Mouse (Mus musculus): ENCODE results near the gene Nsun5. TPM values are rescaled to one million over a fixed set of nuclear protein-coding genes. Genes with fewer than 3 reads are reported as not detected.

Nsun5 gene
- polyA plus RNA-seq (2016; fragmentation: Nextera tagmentation; extraction: Ambion mirVana), result 34.5 and 36.3 TPM in 2 replicates

DNA sequence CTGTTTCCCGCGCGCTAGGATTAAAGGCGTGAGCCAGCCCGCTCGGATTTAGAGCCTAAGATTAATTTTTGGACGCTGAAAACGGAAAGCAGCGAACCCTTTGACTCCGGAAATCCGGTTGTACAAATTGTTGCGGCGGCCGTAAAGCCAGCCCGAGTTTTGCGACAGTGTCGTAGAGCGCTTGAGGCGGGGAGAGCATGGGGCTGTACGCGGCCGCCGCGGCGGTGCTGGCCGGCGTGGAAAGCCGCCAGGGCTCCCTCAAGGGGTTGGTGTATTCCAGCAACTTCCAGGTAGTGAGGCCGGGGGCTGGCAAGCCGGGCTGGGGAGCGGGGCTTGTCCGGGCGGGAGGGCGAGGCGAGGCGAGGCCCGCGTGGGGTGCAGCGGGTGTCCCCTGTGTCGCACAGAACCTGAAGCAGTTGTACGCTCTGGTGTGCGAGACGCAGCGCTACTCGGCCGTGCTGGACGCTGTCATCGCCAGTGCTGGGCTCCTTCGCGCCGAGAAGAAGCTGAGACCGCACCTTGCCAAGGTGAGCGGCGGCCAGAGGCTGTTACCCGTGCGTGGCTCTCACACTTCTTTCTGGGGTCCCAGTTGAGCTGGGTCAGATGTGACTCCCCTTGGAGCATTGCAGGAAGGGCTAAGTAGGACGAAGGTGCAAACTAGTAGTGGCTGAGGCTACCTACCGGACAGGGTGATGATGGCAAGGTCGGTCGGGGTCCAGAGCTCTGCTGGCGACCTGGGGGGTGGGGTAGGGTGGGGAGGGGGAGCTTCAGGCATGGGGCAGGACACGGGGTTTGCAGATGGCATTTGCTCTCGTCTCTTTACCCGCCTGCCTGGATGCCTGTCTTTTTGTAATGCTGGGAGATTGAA, at the start of gene Nsun5:
Gene Nsun5, plus strand, starts transcription at position 167 of the 868 bp plus-strand sequence.
- H3K4me1 ChIP-seq, result peaks cover 8% of the 10 kb centered on the region
- H3K4me2 ChIP-seq (replicated peaks), result peak within 1 kb of the TSS; percentile 96
- H3K27ac ChIP-seq, result no peak within 1 kb of the TSS
- 0 out of 2 replicates have a peak, but pooled peaks cover 4% of the 10 kb centered on the region for H3K9me3 ChIP-seq
- H3K9ac ChIP-seq, result peak within 1 kb of the TSS; percentile 89
- H3K4me3 ChIP-seq, result peak within 1 kb of the TSS; percentile 91
- peak; percentile 49 for ATAC-seq (ENCODE audit: low FRiP score, low read depth)
- H3K36me3 ChIP-seq, result peaks cover 32% of the 10 kb centered on the region
- 1% methylated on average over 64 of the region's 64 CpGs for WGBS
- H3K27me3 ChIP-seq (replicated peaks), result no peaks in the 10 kb centered on the region

DNA sequence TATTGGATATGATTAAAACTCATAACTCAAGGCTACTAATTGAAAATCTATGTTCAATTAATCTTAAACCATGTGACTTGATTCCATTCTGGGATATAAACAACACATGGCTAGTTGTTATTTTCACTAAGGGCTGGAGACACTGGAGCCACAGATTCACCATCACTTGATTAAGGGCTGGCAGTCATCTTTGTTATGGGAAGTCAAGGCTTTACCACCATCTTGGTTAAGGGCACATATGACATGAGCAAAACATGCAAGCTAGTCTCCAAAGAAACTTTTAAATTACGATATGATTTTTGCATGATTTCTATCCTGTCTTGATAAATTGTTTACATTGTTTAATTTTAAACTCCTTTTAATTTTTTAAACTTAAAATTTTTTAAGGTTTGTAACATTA, 47.6 kb upstream of the Nsun5 start:
- no peak overlapping the region for H3K4me3 ChIP-seq
- no peak for ATAC-seq (ENCODE audit: low FRiP score, low read depth)
- no peak overlapping the region for H3K27ac ChIP-seq
- H3K9ac ChIP-seq, result no peak overlapping the region
- no peaks in the 10 kb centered on the region for H3K4me1 ChIP-seq
- no peaks in the 10 kb centered on the region for H3K9me3 ChIP-seq
- H3K36me3 ChIP-seq, result no peaks in the 10 kb centered on the region
- no peak overlapping the region for H3K4me2 ChIP-seq (replicated peaks)
- no peaks in the 10 kb centered on the region for H3K27me3 ChIP-seq (replicated peaks)
- 93% methylated on average over 1 of the region's 1 CpGs for WGBS

DNA sequence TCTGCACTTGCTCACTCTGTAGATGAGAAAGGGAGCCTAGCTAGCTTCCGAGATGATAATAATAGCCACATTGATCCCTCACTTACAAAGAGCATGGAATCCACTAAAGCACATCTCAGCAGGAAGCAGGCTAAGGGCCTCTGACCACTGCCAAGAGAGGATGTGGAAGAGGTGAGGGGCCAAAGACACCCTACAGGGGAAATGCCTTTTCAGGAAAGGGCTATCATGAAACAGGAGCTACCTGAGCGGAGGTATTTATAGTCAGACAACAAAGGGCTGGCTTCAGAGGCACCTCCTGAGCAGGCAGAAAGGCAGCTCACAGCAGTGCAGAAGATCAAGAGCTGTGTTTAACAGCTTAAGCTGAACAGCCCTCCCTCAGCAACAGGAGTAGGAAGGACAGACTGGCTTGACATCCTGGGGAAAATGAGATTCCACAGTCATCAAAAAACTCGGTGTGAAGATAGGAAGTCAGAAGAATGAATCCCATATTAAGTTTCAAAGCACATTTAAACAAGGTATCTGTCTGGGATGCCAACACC, 43.6 kb upstream of the Nsun5 start:
- Histone ChIP-seq H3K4me3 (no peak overlapping the region), H3K9ac (no peak overlapping the region), H3K4me2 (replicated peaks) (no peak overlapping the region), H3K36me3 (no peaks in the 10 kb centered on the region), H3K27me3 (replicated peaks) (no peaks in the 10 kb centered on the region), H3K9me3 (no peaks in the 10 kb centered on the region), H3K27ac (no peak overlapping the region), H3K4me1 (no peaks in the 10 kb centered on the region)
- no peak for ATAC-seq (ENCODE audit: low FRiP score, low read depth)
- 13% methylated on average over 3 of the region's 3 CpGs for WGBS

DNA sequence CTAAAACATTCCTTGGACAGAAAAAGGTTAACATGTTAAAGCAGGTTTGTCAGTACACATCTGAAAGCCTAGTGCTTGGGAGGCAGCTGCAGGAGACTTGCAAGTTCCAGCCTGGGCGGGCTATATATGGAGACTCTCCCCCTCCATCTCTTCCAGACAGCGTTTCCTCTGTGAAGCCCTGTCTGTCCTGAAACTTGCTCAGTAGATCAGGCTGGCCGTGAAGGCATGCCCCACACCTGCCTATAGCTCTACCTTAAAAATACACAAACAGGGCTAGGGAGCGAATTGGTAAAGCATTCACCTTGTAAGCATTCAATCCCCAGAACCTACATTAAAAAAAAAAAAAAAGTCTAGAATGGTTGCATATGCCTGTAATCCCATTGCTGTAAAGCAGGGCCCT, 40.3 kb upstream of the Nsun5 start:
- H3K27ac ChIP-seq, result no peak overlapping the region
- H3K4me3 ChIP-seq, result no peak overlapping the region
- 85% methylated on average over 4 of the region's 4 CpGs for WGBS
- H3K9ac ChIP-seq, result no peak overlapping the region
- no peaks in the 10 kb centered on the region for H3K4me1 ChIP-seq
- H3K9me3 ChIP-seq, result no peaks in the 10 kb centered on the region
- no peaks in the 10 kb centered on the region for H3K36me3 ChIP-seq
- no peak for ATAC-seq (ENCODE audit: low FRiP score, low read depth)
- H3K4me2 ChIP-seq (replicated peaks), result no peak overlapping the region
- H3K27me3 ChIP-seq (replicated peaks), result no peaks in the 10 kb centered on the region

DNA sequence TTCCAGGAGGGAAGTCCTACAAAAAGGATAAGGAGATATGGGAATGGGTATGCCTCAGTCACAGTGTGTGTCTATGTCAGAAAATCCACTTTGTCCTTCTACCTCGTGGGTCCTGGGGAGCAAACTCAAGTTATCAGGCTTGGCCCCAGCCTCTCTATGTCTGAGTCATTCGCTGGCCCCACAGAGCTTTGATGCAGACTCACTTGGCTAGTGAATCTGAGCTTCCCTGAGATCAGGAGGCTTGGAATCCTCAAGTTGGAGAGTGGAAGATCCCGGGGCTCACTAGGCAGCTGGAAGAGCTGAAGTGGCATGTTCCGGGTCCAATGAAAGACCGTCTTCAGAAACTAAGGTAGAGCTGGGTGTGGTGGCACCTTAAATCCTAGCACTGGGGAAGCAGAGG, 39.6 kb upstream of the Nsun5 start:
- H3K4me3 ChIP-seq, result no peak overlapping the region
- ATAC-seq (ENCODE audit: low FRiP score, low read depth), result no peak

DNA sequence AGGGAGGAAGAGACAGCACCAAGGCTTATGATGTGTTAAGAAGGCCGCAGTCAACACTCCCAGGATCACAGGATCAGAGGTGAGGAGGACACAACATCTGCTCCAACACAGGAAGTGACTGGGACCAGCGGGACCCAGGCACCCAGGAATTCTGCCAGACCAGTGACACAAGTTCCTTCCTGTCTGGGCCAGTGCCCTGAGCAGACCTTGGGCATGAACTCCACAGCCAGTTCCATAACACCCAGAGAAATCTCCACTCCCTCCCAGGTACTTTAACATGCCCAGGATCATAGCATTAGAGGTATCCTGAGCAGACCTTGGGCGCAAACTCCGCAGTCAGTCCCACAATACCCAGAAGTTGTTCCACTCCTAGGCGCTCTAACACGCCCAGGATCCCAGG, 38.6 kb upstream of the Nsun5 start:
- Histone ChIP-seq H3K27ac (no peak overlapping the region), H3K4me1 (no peaks in the 10 kb centered on the region), H3K9ac (no peak overlapping the region), H3K4me2 (replicated peaks) (no peak overlapping the region), H3K4me3 (no peak overlapping the region), H3K9me3 (no peaks in the 10 kb centered on the region), H3K27me3 (replicated peaks) (no peaks in the 10 kb centered on the region), H3K36me3 (no peaks in the 10 kb centered on the region)
- no peak for ATAC-seq (ENCODE audit: low FRiP score, low read depth)
- 87% methylated on average over 6 of the region's 6 CpGs for WGBS

More for the DNA sequence above, 39.6 kb upstream of the Nsun5 start:
- 86% methylated on average over 5 of the region's 5 CpGs for WGBS
- no peaks in the 10 kb centered on the region for H3K27me3 ChIP-seq (replicated peaks)
- H3K27ac ChIP-seq, result no peak overlapping the region
- no peaks in the 10 kb centered on the region for H3K36me3 ChIP-seq
- no peaks in the 10 kb centered on the region for H3K9me3 ChIP-seq
- H3K4me1 ChIP-seq, result no peaks in the 10 kb centered on the region
- H3K9ac ChIP-seq, result no peak overlapping the region
- H3K4me2 ChIP-seq (replicated peaks), result no peak overlapping the region

DNA sequence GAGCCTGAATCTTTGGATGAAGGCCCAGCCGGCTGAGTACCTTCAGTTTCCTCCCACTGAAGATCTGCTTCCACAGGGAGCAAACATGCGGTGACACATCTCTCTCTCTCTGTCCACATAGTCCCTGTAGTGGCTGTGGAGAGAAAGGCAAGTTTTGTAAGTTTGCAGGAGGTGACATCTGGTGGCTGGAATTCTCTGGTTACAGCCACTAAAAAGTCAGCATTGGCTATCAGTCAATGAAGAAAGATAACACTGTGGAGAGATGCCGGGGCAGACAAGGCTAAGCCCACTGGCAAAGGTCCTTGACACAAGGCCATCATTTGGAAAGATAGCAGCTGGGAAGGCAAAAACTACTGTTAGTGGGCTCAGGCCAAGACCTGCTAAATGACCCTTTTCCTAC, 32.2 kb upstream of the Nsun5 start:
- H3K27me3 ChIP-seq (replicated peaks), result no peaks in the 10 kb centered on the region
- no peak overlapping the region for H3K27ac ChIP-seq
- no peaks in the 10 kb centered on the region for H3K9me3 ChIP-seq
- no peak for ATAC-seq (ENCODE audit: low FRiP score, low read depth)
- 70% methylated on average over 3 of the region's 3 CpGs for WGBS
- no peak overlapping the region for H3K4me3 ChIP-seq
- H3K4me2 ChIP-seq (replicated peaks), result no peak overlapping the region
- H3K9ac ChIP-seq, result no peak overlapping the region
- H3K4me1 ChIP-seq, result no peaks in the 10 kb centered on the region
- no peaks in the 10 kb centered on the region for H3K36me3 ChIP-seq

DNA sequence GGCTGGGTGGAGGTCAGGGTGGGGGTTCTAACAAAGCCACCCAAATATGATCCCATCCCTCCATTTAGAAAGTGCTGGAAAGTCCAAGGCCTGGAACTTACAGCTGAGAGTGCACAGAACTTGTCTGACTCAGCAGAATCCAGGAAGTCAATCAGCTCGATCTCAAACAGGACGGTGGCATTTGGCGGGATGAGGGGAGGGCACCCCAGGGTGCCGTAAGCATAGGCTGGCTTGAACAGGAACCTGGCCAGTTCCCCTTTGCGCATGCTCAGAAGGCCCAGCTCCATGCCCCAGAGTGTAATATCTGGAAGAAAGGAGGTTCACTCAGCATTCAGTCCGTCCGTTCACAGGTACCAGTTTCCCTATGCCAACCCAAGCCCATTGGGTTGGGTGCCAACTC, 23.8 kb upstream of the Nsun5 start:
- Histone ChIP-seq H3K4me1 (no peaks in the 10 kb centered on the region), H3K27ac (no peak overlapping the region), H3K4me3 (no peak overlapping the region), H3K36me3 (no peaks in the 10 kb centered on the region), H3K9me3 (0 out of 2 replicates have a peak, but pooled peaks cover 3% of the 10 kb centered on the region), H3K9ac (no peak overlapping the region), H3K4me2 (replicated peaks) (no peak overlapping the region), H3K27me3 (replicated peaks) (no peaks in the 10 kb centered on the region)
- no peak for ATAC-seq (ENCODE audit: low FRiP score, low read depth)
- 76% methylated on average over 7 of the region's 7 CpGs for WGBS

DNA sequence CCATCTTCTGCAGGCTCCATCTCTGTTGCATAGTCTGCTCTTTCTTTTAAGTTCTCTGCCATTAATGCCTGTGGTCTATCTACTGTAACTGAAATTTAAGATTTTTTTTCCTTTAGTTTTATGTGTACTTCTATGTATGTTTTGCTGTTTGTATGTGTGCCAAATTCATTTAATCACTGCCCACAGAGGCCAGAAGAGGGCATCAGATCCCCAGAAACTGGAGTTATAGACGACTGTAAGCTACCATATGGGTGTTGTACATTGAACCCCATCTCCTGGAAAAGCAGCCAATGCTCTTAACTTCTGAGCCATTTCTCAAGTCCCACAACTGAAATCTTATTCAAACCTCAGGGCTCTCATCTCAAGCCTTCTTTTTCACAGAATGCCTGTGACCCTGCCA, 23.3 kb upstream of the Nsun5 start:
- no peak overlapping the region for H3K4me3 ChIP-seq
- no peak overlapping the region for H3K27ac ChIP-seq
- no peaks in the 10 kb centered on the region for H3K4me1 ChIP-seq
- no peak overlapping the region for H3K4me2 ChIP-seq (replicated peaks)
- H3K9ac ChIP-seq, result no peak overlapping the region
- ATAC-seq (ENCODE audit: low FRiP score, low read depth), result no peak
- 34% methylated on average over 1 of the region's 1 CpGs for WGBS
- H3K36me3 ChIP-seq, result no peaks in the 10 kb centered on the region
- 0 out of 2 replicates have a peak, but pooled peaks cover 3% of the 10 kb centered on the region for H3K9me3 ChIP-seq
- H3K27me3 ChIP-seq (replicated peaks), result no peaks in the 10 kb centered on the region

DNA sequence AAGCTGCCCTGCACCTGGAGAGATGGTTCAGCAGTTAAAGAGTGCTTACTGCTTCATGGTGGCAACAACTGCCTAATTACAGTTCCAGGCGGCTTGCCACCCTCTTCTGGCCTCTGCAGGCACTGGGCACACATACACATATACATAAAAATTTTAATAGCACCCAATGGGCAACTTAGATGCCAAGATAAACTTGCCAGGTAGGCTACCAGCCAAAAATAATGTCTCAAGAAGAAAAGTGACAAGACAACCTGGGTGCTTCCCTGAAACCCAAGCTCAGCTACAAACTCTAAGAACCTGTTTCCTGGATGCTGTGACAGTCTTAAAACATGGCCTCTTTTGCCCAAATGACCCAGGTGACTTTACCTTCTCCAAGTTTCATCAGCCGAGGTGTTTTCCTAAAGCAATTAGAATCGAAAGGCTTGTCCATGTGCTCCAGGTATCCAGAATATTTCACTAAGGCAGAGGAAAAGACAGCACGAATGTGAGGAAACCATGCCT, 22.2 kb upstream of the Nsun5 start:
- no peak overlapping the region for H3K27ac ChIP-seq
- no peak for ATAC-seq (ENCODE audit: low FRiP score, low read depth)
- no peak overlapping the region for H3K4me2 ChIP-seq (replicated peaks)
- 0 out of 2 replicates have a peak, but pooled peaks cover 3% of the 10 kb centered on the region for H3K9me3 ChIP-seq
- H3K27me3 ChIP-seq (replicated peaks), result 0 out of 2 replicates have a peak, but pooled peaks cover 3% of the 10 kb centered on the region
- H3K4me1 ChIP-seq, result no peaks in the 10 kb centered on the region
- no peak overlapping the region for H3K4me3 ChIP-seq
- H3K9ac ChIP-seq, result no peak overlapping the region
- WGBS, result 75% methylated on average over 4 of the region's 4 CpGs
- no peaks in the 10 kb centered on the region for H3K36me3 ChIP-seq

DNA sequence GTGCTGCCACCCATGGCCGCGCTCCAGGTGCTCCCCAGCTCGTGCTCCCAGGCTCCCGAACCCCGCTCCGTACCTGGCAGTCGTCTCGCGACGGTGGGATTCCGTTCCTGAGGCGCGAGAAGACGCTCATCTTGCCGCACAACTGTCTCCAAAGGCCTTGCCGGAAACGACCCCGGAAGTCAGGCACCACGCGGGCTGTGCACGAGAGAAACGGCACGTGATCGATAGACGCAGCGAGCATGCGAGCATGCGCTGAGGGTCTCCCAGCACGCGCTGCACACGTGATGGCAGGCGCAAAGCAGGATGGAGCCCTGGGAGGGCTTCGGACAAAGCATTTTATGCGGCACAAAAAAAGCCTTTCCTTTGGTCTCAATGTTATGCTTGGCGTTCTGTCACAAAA, 19.9 kb upstream of the Nsun5 start, which contains the start of gene Fkbp6:
Gene Fkbp6, minus strand, starts transcription at position 183 of the 400 bp plus-strand sequence.
- Histone ChIP-seq H3K4me1 (no peaks in the 10 kb centered on the region), H3K4me3 (no peak within 1 kb of the TSS), H3K9ac (no peak within 1 kb of the TSS), H3K27ac (no peak within 1 kb of the TSS), H3K4me2 (replicated peaks) (no peak within 1 kb of the TSS), H3K27me3 (replicated peaks) (peaks cover 14% of the 10 kb centered on the region; the same call in 1 of the 2 replicates), H3K36me3 (no peaks in the 10 kb centered on the region), H3K9me3 (0 out of 2 replicates have a peak, but pooled peaks cover 3% of the 10 kb centered on the region)
- WGBS, result 90% methylated on average over 35 of the region's 35 CpGs
- no peak for ATAC-seq (ENCODE audit: low FRiP score, low read depth)

DNA sequence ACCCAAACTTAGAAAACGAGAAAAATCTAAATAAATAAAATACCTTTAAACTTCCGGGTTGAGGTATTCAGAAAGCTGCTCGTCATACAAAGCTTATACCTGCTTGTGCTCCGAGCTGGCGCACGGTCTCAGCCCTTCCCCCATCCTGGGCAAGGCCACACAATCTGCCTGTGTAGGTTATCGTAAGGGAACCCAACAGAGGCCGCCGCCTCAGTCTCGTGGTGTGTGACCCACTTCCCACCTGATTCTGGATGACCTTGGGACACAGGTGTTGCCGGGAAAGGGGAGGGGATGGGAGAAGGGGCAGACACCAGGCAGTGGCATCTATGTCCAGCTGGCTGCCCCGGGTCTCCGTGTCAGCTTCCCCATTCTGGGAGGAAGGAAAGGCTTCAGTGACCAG, 18.1 kb upstream of the Nsun5 start:
- Histone ChIP-seq H3K27me3 (replicated peaks) (peaks cover 14% of the 10 kb centered on the region; the same call in 1 of the 2 replicates), H3K4me3 (no peak overlapping the region), H3K4me1 (no peaks in the 10 kb centered on the region), H3K27ac (no peak overlapping the region), H3K9me3 (0 out of 2 replicates have a peak, but pooled peaks cover 3% of the 10 kb centered on the region), H3K4me2 (replicated peaks) (no peak overlapping the region), H3K9ac (no peak overlapping the region), H3K36me3 (no peaks in the 10 kb centered on the region)
- no peak for ATAC-seq (ENCODE audit: low FRiP score, low read depth)
- 86% methylated on average over 13 of the region's 13 CpGs for WGBS
